Mouse (Mus musculus) monocyte, adult 5-6 weeks (primary cell): ENCODE results near the gene Cmklr1. TPM values are rescaled to one million over a fixed set of nuclear protein-coding genes. Genes with fewer than 3 reads are reported as not detected.

Experiments
- ATAC-seq: fragments of 153-309, 156-312 bp; replicated peaks from 2 replicates; pipeline ENCODE4 v1.8.0; 2017; ENCODE audit warnings: mild to moderate bottlenecking; ENCODE audit not compliant: low TSS enrichment, insufficient number of reproducible peaks, severe bottlenecking, poor library complexity, low FRiP score
- total RNA-seq: library from RNA; stranded (forward); fragments of 200-1000, 200-491, 200-594 nt; gene quantifications from 3 replicates; pipeline ENCODE4 v1.2.3, GENCODE M21; 2017

The Cmklr1 gene
- total RNA-seq, 1 experiment from 2014 or later = 20.2 TPM

- ATAC-seq = no peak
Measured at GRCm38 (mm10) chr5:113629248-113629647, 21.0 kb downstream of the Cmklr1 start.

GRCm38 (mm10) chr5:113627820-113628437 is 22.3 kb downstream of the Cmklr1 start:
- no peak for ATAC-seq

GRCm38 (mm10) chr5:113626991-113627390 is 23.2 kb downstream of the Cmklr1 start:
- ATAC-seq = no peak

DNA sequence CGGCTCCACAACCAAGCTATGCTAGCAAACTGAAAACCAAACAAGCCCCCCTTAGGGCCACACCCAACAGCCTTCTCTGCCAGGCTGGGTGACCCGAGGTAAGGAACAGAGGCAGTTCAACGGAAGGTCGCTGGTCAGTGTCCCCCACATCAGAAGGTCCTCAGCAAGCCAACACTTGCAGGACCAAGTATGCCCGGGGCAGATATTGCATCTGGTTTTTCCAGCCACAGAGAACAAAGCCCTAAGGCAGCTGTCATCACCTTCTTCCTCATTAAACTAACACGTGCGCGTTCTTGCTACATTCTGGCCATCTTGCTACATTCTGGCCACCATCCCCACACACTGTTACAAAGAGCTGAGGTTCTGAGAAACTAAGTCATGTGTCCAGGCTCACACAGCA is 23.9 kb downstream of the Cmklr1 start:
- peak; percentile 50 for ATAC-seq

- ATAC-seq = no peak
Measured at GRCm38 (mm10) chr5:113625068-113625467, 25.2 kb downstream of the Cmklr1 start.

- ATAC-seq = no peak
Measured at GRCm38 (mm10) chr5:113623052-113623451, 27.2 kb downstream of the Cmklr1 start.

DNA sequence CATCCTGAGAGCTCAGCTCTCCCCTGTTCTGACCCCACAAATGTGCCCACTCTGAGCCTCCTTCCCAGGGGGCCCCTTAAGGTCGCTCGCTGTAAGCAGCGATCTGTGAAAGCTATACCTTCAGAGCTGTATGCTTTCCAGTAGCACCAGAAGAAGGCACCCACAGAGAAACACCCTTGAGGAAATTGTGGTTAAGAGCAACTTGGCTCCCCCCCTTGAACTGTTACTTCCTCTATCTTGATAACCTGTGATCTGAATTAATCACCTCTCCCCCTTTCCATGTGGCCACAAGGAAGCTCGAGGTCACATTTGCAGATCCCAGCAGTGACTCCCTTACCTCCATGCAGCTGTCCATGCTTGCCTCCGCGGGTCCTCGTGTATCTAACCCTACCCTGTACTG is 29.2 kb downstream of the Cmklr1 start:
- peak; percentile 44 for ATAC-seq

DNA sequence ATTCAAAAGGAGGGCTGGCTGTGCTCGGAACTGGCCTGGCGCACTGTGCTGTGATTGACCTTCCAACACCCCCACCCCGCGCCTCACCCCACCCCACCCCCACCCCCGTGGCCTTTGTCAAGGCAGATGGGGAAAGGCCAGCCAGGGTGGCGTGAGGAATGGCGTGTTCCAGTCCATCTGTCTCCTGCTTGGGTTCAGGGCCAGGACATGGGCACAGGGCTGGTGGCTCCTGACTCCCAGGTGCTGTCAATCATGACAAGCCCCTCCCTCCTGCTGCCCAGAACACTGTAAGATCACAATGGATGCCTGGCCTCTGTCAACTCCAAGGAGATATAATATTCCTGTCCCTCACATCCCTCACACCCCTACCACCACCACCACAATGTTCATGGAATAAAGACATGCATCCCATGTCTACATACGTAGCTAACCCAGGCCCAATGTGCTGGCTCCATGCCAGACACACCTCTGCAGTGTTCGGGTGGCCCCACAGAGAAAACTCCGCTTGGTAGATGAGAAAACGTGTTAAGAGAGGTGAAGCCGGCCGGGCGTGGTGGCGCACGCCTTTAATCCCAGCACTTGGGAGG is 30.0 kb downstream of the Cmklr1 start:
- ATAC-seq = no peak

- no peak for ATAC-seq
Measured at GRCm38 (mm10) chr5:113619151-113619550, 31.1 kb downstream of the Cmklr1 start.

DNA sequence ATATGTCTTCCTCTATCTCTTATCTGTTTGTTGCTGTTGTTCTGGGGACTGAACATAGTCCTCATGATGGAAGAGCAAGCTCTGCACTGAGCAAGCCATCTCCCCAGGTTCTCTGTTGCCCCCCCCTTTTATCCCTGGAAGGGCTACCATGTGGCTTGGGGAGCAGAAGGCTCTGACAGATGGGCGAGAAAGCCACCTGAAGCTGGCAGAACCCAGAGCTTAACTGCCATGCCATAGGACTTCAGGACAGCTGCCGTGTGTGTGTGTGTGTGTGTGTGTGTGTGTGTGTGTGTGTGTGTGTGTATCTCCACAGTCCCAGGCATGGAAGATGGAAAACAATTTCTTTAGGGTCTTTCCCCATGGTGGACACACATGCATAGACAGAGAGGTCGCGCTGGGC is 31.5 kb downstream of the Cmklr1 start:
- ATAC-seq = no peak

DNA sequence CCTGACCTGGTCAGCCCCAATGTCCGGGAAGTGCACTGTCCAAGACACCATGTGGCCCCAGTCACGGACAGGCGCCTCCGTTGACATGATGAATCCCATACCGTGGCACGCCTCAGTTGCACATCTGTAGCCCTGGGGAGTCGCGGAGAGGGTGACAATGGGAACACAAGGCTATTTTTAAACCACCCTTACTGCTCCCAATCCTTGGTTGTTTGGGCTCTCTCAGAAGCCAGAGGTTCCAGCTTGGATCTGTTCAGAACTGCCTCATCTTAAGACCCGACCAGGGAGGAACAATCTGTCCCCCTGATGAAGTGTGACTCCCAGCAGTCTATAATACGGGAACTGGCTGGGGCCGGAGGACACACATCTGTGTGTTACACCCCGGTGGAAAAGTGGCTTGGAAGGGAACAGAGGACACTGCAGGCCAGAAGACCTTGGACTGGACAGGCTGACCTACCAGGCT is 38.4 kb downstream of the Cmklr1 start:
- ATAC-seq = no peak

DNA sequence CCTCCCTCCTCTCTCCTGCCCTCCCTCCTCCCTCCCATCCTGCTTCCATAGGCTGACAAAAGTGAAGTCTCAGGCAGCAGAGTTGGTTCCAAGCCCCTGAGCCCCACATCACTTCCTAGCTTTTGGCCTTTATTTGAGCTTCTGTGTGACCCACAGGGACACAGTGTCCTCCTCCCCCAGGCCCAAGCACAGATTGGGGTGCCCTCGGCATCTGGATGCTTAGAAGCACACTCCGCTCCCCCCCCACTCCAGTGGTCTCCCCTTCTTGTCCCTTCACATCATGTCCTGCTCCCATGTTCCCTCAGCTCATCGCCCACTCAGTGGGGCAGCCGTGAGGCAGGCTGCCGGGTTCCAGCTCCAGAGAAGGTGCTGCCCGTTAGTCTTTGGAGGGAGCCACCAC is 39.1 kb downstream of the Cmklr1 start:
- ATAC-seq = no peak

- no peak for ATAC-seq
Measured at GRCm38 (mm10) chr5:113610490-113610889, 39.7 kb downstream of the Cmklr1 start.

- ATAC-seq = no peak
Measured at GRCm38 (mm10) chr5:113609891-113610290, 40.3 kb downstream of the Cmklr1 start.

DNA sequence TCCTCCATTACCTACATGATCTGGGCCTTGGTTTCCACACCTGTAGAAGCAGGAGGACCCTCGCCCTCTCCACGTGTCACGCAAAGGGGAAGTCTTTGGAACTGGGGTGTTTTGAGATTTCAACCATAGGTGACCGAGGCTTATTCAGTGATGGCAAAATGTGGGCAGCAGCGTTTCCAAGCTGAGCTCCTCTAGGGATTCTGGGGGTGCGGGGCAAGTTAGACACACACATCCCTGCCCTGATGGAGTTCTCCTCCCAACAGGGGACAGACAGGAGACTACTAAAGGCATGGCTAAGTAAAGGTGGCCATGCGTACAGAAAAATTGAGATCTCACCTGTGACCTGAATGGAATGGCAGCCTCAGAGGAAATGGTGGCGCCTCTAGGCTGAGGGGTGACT is 41.7 kb downstream of the Cmklr1 start:
- no peak for ATAC-seq

DNA sequence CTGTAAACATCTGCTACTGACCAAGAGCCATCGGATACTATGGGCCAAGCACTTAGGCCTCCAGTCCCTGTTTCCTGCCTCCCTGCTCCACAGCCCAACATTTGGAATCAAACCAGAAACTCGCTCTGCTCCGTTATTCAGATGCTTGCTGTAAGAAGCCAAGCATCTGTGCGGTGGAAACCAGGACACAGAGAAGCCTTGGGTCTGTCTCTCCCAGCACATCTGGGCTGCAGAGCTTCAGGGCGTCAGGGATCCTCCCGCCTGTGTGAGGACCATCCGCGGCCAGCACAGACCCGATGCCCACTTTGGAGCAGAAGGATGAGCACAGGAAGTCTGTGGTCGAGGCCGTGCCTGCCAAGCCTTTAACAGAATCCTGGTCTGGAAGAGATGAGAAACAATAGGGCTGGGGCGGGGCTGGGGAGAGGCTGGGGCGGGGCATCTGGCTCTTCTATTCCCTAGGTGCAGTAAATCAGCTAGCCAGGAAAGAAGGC is 42.2 kb downstream of the Cmklr1 start:
- no peak for ATAC-seq

- no peak for ATAC-seq
Measured at GRCm38 (mm10) chr5:113606961-113607785, 43.1 kb downstream of the Cmklr1 start.

GRCm38 (mm10) chr5:113606121-113606520 is 44.1 kb downstream of the Cmklr1 start:
- no peak for ATAC-seq

GRCm38 (mm10) chr5:113604758-113605157 is 45.5 kb downstream of the Cmklr1 start:
- ATAC-seq = no peak

DNA sequence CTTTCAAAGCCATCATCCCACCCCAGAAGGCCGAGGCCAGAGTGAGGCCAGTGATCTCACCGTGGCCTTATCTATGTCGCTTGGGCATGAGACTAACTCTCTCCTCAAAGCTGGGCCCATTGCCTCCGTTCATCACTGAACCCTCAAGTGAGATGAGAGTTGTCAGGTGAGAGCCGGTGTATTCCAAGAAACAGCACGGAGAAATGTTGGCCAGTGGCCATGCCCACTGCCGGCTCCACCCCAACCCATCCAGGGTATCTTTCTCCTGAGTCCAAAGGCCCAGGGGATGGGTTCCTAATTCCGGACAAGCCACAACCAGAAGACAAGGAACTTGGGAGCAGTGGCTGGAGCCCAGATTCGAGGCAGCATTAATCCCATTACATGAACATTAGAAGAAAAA is 46.8 kb downstream of the Cmklr1 start:
- no peak for ATAC-seq
